Mouse (Mus musculus): ENCODE data around the gene Coq10b.
"Not testable (repeated sequence)": the region's sequence is repeated elsewhere in the genome, so short reads cannot be mapped to it uniquely, and the experiment has no call there.

The Coq10b gene

DNA sequence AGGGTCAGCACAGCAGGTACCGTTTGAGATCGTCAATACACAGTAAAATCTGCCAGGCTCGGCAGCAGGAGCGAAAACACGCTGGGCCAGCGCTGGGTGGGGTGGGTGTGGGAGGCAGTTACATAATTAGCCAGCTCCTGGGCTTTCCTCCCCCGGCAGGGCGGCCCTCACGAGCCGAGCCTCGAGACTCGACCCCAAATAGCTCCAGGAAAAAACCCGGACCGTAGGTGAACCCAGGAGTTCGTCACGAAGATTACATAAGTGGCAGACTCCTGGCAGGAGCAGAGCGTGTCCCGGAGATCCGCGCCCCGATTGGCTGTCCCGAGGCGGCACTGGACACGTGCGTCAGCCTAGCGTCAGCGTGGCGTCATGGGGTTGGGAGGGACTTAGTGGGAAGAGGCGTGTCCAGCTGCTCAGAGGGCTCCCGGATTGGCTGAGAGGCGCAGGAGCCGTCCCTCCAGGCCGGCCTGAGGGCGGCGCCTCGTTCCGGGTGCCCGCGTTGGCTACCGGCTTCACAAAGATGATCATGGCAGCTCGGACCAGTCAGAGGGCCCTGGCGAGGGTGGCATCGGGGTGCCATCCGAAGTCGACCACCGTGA lies at the start of gene Coq10b:
Gene Coq10b (plus strand): TSS at position 416 of the 599 bp plus-strand sequence.
- in situ Hi-C loops (cut with MboI; ENCODE audit: unreplicated experiment in 2 of 2): loop anchor here (25.0 kb wide), 1 partner anchor 685 kb away; no protein-coding TSS in a partner anchor

DNA sequence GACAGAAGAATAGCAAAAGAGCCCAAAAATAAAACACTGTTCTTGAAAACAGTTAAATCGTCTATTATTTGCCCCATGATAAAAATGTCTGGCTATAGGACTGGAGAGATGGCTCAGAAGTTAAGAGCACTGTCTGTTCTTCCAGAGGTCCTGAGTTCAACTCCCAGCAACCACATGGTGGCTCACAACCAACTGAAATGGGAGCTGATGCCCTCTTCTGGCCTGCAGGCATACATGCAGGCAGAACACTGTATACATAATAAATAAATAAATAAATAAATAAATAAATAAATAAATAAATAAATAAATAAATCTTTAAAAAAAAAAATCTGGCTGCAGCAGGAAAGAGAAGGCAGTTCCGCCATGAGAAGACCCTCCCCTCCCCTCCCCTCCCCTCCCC lies 44.3 kb upstream of the Coq10b start:
- in situ Hi-C loops (cut with MboI; ENCODE audit: unreplicated experiment in 2 of 2): not testable (repeated sequence)

DNA sequence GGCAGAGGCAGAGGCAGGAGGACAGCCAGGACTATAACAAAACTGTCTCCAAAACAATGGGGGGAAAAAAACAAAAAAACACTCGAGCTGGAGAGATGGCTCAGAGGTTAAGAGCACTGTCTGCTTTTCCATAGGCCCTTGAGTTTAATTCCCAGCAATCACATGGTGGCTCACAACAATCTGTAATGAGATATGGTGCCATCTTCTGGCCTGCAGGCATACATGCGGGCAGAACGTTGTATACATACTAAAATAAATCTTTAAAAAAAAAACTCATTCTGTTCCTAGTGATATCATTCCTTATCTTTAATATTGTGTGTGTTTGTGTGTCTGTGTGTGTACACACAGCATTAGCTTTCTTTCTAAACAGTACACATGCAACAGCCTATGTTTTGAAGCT lies 40.1 kb upstream of the Coq10b start:
- in situ Hi-C loops (cut with MboI; ENCODE audit: unreplicated experiment in 2 of 2): loop anchor here in 1 of 2 experiments (10.0 kb wide), 1 partner anchor 1238 kb away; no protein-coding TSS in a partner anchor

DNA sequence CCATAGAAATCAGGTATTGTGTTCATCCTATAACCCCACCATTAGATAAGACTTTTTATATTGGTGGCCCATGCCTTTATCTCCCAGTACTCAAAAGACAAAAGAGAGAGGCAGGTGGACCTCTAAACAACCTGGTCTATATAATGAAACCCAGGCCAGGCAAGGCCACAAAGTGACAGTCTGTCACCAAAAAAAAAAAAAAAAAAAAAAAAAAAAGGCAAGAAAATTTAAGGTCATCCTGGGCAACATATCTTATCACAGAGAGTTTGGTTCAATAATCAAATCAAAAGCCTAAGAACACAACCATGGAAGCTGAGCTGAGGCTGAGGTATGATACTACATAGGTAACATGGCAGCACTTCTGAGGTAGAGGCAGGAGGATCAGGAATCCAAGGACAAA lies 30.7 kb upstream of the Coq10b start:
- in situ Hi-C loops (cut with MboI; ENCODE audit: unreplicated experiment in 2 of 2): no loop called here

DNA sequence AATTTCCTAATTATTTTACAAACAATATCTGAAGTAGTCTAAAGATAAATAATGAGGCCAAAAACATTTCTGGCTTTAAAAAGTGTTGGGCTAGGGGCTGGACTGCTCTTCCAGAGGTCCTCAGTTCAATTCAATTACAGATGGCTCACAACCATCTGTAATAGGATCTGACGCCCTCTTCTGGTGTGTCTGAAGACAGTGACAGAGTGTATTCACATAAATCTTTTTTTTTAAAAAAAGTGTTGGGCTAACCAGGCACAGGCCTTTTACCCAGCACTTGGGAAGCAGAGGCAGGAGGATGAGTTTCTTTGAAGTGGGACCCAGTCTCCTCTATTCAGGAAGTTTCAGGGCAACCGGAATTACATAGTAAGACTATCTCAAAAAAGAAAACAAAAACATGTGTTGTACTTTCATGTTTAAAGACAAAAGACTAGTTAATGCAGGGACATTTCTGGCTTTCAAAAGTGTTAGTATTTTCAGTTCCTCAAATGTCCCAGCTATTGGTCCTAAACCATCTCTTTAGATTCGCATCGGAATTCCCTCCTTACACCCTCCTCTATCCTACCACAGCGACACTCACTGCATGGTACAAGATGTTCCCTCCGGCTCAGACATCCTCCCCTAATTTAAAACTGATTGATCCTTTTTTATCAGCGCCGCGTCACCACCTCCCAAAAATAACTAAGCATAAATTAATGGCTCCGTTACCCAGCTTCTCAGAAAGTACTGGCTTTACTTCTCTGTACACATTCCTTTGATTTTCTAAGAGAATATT lies 26.7 kb upstream of the Coq10b start:
- in situ Hi-C loops (cut with MboI; ENCODE audit: unreplicated experiment in 2 of 2): loop anchor here in 1 of 2 experiments (5.0 kb wide), 1 partner anchor 61 kb away; the partner anchor contains the start of genes Hspd1 and Hspe1

DNA sequence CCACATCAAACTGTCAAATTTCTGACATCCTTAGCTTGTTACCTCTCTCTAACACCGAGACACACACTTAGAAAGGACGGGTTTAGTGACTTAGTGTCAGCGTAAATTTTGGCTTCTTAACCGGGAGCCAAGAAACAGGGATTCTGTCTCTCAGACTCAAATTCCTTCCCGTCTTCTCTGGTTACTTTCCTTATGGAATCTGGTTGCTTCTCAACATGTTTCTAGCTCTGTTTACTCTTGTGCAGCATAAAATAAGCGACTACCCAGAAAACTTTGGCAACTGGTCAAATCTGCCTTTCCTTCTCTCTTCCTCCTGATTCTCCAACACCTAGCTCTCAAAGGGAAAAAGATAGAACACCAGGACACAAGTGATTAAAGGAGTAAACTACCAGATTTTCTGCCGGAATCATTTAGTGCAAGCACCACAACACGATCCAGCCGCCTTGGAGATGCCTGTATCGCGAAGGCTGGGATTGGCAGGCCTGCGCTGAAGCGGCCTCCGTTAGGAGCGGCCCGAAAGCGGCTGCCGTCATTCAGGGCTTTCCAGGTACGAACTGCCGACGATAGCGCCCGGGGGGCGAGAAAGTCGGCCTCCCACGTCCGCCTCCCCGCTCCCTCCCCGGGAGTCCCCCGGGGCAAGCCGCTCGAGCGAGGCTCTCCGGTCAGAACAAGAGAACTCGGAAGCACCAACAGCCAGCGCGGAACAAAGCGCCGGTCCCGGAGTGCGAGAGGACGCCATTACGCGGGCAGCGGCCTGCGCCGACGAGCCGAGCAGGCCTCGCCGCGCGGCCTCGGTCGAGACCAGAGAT lies 25.9 kb upstream of the Coq10b start:
- in situ Hi-C loops (cut with MboI; ENCODE audit: unreplicated experiment in 2 of 2): loop anchor here in 1 of 2 experiments (5.0 kb wide), 1 partner anchor 61 kb away; the partner anchor contains the start of genes Hspd1 and Hspe1

DNA sequence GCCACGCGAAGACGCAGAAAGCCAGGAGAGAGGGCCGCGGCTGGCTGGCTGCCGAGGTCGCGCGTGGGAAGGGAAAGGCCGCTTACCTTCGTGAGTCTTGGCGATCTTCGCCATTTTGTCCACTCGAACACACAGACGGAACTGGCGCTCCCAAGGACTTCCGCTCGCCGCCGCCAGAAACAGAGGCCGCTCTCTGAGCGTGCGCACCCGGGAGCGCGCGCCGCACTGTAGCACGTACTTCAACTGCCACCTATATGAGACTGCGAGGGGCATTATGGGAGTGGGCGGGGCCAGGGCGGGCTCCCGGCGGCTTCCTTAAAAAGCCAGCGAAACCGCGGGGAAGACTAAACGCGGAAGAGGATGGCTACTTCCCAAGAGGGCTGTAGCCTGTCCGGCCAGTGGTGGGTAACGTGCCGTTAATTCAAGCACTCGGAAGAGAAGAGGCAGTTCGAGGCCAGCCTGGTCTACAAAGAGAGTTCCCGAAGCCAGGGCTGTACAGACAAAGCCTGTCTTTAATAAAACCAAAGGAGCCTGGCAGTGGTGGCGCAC lies 25.2 kb upstream of the Coq10b start, which contains the start of gene Sf3b1:
Gene Sf3b1 (minus strand): TSS at position 229 of the 549 bp plus-strand sequence.
- in situ Hi-C loops (cut with MboI; ENCODE audit: unreplicated experiment in 2 of 2): loop anchor here in 1 of 2 experiments (5.0 kb wide), 1 partner anchor 60 kb away; the partner anchor contains the start of genes Hspd1 and Hspe1

DNA sequence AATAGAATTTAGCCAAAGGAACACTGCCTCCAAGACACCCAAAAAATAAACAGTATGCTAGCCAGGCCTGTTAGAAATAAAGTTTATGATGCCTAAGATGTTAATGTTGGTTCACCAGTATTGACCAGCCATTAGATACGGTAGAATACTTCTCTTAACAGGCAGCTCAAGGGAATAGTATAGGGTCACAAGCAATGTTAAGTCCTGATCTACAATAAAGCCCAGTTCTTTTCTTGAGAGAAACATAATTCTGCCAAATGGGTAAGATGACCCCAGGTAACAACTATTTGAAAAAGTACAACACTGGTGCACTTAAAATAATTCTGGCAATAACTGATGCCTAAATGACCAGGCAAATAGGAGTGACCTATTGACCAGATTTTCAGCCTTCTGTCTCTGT lies 24.6 kb upstream of the Coq10b start:
- in situ Hi-C loops (cut with MboI; ENCODE audit: unreplicated experiment in 2 of 2): loop anchor here in 1 of 2 experiments (5.0 kb wide), 1 partner anchor 59 kb away; the partner anchor contains the start of genes Hspd1 and Hspe1

DNA sequence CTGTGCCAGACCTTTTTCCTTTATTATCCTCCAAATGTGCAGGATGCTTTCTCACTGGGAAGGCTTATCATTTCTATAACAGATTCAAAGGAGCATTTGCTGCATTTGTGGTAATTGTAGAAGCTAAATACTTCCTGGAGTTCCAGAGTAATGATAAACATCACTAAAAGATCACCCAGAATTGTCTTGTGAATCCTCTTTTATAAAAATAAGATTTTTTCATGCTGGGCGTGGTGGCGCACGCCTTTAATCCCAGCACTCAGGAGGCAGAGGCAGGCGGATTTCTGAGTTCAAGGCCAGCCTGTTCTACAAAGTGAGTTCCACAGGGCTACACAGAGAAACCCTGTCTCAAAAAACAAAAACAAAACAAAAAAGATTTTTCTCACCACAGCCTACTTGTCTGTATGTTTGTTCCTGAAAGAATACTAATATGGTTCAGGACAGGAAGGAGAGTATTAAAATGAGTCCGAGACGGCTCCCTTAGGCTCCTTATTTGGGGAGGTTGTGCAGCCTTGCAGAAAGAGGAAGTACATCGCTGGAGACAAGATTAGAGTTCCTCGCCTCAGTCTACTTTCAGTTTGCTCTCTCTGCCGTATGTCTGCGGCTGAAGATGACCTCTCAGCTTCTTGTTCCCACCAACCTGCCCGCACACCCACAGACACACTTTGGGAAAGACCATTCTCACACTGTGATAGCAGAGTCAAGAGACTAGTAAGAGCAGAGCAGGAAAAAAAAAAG lies 23.9 kb upstream of the Coq10b start:
- in situ Hi-C loops (cut with MboI; ENCODE audit: unreplicated experiment in 2 of 2): loop anchor here in 1 of 2 experiments (5.0 kb wide), 1 partner anchor 59 kb away; the partner anchor contains the start of genes Hspd1 and Hspe1

DNA sequence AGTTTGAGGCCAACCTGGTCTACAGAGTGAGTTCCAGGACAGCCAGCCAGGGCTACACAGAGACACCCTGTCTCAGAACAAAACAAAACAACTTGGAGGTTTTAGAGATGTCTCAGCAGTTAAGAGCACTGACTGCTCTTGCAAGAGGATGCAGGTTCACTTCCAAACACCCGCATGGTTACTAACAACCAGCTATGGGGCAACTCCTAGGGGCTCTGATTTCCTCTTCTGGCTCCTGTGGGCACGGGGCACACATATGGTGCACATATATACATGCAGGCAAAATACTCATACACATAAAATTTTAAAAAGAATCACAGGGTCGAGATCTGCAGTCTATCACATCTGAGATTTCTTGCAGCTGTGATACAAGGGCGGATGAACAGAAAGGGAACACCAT lies 23.1 kb upstream of the Coq10b start:
- in situ Hi-C loops (cut with MboI; ENCODE audit: unreplicated experiment in 2 of 2): loop anchor here in 1 of 2 experiments (5.0 kb wide), 1 partner anchor 58 kb away; the partner anchor contains the start of genes Hspd1 and Hspe1

DNA sequence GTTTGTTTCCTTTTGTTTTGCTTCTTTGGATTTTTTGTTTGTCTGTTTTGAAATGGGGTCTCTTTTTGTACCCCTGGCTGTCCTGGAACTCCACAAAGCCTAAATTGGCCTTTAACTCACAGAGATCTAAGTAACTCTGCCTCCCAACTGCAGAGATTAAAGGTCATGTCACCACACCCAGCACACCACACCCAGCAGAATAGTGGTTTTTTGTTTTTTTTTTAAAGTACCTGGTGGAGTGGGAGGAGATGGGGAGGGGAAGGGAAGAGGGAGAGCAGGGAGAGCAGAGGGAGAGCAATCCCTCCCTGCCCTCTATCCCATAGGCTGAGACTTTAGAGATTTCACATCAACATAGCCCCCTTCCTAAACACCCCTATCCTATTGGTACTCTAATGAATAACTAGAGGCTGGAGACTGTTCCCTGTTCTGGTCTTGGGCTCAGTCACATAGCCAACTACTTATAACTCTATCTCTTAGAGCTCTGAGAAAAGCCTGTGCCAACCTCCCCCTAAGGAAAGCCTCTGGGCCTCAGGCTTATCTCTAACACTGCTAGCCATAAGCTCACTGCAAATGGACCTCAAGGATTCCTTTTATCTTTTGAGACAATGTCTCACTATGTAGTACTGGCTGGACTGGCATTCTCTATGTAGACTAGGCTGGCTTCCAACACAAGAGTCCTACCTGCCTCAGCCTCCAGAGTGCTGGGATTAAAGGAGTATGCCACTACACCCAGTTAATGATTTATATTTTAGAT lies 21.4 kb upstream of the Coq10b start:
- in situ Hi-C loops (cut with MboI; ENCODE audit: unreplicated experiment in 2 of 2): no loop called here

DNA sequence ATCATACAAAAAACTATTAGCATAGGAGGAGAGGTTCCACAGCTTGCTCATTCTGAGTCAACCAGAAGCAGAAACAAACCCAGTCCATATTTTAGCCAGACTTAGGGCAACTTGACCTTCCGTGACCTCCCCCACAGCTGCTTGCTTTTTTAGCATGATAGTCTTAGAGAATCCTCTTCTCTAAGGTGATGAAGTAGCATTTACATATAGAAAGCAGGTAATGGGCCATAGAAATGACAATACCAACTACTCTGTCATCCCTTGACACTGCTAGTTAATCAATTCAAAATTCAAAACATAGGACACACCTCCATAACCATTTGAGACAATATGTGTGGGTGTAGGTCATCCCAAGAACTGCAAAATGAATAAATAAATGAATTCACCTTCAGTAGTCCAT lies 12.6 kb upstream of the Coq10b start:
- in situ Hi-C loops (cut with MboI; ENCODE audit: unreplicated experiment in 2 of 2): no loop called here

DNA sequence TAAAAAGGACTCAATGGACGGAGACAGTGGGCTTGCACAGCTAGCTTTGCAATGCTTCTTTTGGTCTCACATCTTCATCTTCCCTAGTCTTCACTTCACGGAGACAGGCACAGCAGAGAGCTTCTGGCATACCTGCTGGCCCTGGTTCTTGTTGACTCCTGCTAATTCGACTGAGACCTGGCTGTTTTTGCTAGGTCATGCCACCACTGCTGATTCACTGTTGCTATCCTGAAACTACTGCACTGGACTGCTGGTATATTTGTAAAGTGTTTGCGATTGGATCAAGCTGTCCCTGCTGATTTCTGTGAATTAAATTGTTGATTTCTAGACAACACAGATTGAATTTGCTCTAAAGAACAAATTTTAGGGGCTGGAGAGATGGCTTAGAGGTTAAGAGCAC lies 10.9 kb upstream of the Coq10b start:
- in situ Hi-C loops (cut with MboI; ENCODE audit: unreplicated experiment in 2 of 2): no loop called here

DNA sequence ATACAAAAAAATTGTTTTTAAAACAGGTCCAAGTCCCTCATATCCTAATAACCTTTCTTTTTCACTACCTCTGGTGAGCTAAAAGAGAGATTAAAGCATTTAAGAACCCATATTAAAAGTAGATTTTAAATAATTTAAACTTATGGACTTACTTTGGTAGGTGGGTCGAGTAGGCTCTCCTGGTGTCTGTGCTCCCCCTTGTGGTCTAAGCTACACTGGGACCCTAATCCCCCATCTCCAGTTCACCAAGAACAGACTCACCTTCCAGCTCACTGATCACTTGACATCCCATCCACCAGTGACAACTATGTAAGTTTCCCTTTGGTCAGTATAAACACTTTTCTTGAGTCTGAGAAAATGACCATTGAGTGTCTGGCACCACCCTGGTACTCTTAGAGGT lies 10.3 kb upstream of the Coq10b start:
- in situ Hi-C loops (cut with MboI; ENCODE audit: unreplicated experiment in 2 of 2): no loop called here

DNA sequence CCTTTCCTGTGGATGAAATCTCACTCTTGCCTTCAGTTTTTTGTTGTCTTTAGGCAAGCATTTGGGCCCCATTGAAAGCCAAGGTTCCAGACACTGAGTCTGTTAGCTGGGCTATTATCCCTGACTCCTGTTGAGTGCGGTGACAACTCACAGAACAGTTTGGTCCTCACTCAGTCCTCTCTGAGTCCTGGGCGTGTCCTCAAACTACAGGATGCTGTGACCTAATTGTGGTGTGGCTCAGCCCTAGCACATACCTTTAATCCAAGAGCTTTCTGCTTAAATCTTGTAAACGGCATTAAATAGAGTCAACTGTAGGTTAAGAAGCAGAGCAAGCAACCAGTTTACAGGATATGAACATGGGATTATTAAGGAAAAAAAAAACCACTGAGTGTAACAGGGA lies 9.4 kb upstream of the Coq10b start:
- in situ Hi-C loops (cut with MboI; ENCODE audit: unreplicated experiment in 2 of 2): no loop called here

DNA sequence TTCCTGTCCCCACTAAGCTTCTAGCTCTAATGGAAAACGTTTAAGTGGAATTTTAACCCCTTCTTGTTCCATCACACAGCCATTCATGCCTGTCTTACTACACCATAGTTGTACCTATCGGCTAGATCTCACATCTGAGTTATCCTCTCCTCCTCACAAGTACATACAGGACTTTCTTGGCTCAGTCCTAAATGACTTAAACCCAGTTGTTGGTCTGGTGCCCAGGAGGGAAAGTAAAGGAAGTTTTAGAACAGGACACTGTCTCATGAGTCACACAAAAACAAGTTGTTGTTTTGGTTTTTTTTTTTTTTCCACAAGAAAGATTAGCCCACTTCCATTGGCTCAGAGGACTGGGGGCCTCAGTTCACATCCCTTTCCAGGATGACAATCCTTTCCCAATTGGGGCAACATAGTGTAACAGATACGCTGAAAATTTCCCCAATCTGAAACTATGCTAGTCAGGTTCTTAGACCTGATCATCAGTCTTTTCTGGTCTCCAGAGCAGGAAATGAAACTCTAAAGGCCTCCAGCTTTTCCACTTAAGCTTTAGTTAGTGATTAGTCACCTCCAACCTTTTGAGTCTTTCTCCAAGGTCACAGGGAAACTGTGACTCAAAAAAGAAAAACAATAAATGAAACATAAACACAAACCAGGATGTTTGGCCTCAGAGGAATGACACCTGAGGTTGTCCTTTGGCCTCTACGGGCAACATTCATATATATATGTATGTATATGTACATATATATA lies 3.6 kb upstream of the Coq10b start:
- in situ Hi-C loops (cut with MboI; ENCODE audit: unreplicated experiment in 2 of 2): no loop called here

DNA sequence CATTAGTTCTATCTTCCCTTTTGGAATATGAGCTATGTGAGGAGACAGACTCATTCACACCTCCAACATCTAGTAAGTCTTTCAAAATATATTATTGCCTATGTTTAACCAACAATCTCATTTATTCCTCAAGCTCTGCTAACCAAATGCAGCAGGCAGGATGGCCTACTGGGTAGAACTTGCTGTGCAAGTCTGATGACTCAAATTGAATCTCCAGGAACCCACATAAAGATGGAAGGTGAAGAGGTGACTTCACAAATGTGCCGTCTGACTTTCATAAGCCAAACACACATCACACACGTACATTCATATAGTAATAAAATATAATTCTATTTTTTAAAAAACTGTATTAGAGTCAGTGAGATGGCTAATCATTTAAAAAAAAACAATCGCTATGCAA lies 899 bp upstream of the Coq10b start:
- in situ Hi-C loops (cut with MboI; ENCODE audit: unreplicated experiment in 2 of 2): loop anchor here (25.0 kb wide), 1 partner anchor 686 kb away; no protein-coding TSS in a partner anchor

DNA sequence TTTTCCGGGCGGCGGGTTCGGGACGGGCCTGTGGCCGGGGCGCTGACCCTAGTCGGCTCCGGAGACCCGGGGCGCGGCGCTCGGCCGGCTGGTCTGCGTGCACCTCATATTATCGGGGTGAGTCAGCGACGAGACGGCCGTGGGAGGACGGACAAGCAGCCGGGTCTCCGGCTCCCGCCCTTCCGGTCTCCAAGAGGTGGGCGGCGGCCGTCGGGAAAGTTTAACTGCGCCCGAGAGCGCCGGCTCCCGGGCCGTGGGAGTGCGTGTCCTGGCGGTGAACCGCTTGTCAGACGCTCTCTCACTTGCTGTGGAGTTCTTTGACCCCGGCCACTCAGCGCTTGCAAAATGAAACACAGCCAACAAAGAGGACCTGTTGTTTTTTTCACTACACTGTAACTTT lies 435 bp downstream of the Coq10b start:
- in situ Hi-C loops (cut with MboI; ENCODE audit: unreplicated experiment in 2 of 2): loop anchor here (25.0 kb wide), 1 partner anchor 684 kb away; no protein-coding TSS in a partner anchor
